Mouse (Mus musculus) urinary bladder, postnatal 36 days (tissue): ENCODE data around the gene Unc5a.
A peak's percentile ranks its signal among the peaks of the same experiment; 100 is the strongest.

Experiments used
- DNase-seq, 2 experiments: peaks; one replicate each; pipeline ENCODE4 v3.0.0; 2022; ENCODE audit warnings: low spot score in 2 of 2, mixed read lengths in 1 of 2

Gene Unc5a

DNA sequence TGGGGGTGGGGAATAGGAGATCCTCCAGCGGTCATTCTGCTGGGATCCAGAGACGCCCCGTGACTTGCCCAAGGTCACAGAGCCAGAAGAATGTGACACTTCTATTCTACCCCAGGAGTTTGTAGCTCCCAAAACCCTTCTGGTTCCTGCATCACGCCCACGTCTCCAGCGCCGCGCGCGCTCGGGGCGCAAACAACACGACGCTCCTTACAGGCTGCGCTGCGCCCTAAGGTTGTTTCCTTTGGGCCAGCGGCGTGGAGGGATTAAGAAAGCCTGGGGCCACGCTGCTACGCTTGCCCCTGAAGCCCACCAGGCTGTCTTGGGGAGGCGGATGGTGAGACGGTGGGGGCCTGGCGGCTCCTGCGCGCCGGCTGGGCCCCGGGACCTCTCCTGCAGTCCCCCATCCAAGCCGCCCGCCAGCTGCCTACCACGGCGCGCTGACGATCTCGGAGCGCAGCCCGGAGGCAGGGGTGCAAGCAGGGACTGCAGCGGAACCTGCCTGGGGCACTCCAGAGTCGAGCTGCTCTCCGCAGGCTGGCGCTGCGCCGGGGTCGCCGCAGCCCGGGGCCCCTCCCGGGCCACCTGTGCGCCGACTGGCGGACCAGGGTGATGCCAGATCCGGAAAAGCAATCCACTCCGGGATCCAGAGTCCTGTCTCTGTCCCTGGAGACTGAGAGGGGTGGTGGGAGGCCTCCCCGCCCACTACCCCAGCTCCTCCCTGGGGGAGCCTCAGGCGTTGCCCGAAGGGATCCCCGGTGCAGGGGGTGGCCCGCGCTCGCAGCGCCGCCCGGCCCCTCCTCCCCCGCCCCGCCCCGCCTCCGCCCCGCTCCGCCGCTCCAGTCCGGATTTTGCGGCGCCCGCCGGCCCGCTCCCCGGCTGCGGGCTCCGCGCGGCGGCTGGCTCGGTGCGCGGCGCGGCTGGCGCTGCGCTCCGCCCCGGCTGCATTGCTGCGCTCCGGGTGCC lies at the start of gene Unc5a:
TSS of gene Unc5a (plus strand) at position 881 of the 963 bp plus-strand sequence.
- peak; percentile 24 to 28 for DNase-seq

DNA sequence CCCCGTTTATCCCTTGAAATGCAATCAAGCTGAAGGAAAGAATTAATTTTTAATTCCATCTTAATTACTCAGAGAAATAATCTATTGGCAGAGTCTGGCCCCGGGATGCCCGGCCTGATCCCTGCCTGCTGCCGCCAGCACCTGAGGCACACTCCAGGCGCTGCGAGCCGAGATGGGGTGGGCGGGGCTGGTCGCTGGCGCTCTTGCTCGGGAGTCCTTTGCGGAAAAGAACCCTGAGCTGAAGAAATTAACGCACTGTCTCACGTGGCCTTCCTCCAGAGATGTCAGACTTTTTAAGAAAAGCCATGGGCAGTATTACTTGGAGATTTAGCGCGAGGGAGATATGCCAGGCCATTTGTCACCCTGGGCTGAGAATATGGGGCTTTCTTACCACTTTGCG lies 37.2 kb upstream of the Unc5a start:
- no peak for DNase-seq

DNA sequence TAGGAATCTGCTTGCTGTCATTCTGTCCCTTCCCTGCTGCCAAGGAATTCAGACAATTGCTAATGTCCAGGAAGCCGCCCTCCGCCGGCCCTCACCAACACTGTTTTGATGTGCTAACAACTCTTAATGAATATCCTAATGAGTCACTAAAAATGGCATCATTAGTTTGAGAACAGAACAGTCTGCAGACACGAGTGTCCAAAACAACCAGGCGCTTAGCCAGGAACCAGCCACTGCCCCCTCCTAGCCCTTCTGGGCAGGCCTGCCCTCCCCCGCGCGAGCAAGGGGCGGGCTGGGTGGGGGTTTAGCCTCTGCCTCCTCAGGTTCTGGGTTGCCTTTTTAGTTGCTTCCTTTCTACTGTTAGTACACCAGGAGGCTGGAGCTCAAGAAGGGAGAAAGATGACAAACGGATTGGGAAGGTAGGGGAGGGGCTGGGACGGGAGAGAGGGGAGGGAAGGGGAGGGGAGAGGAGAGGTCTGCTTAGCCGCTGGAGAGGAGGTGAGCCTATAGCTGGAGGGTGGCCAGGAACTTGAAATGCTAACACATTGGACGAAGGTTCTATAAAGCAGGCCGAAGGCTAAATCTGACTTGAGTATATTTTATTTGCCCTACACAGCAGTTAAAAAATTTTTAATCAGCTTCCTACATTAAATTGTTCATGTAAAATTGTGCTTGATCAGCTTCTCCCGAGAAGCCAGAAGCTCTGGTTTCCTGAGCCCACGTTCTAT lies 36.2 kb upstream of the Unc5a start:
- no peak for DNase-seq

DNA sequence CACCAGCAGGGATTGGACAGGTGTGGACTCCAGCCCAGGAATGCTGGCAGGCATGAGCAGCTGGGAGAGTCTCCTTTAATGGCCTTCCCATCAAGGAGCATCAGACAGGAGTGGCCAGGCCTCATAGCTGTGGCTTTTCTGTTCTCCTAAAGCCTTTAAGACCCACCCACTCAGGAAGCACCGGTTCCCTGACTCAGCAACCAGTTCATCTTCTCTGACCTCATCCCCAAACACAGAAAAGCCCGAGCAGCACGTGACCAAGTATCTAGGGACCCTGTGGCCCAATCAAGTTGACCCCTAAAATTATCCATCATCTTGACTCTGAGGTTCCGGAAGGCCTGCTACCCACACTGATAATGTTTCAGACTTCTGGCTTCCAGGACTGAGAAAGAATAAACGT lies 32.6 kb upstream of the Unc5a start:
- no peak for DNase-seq

DNA sequence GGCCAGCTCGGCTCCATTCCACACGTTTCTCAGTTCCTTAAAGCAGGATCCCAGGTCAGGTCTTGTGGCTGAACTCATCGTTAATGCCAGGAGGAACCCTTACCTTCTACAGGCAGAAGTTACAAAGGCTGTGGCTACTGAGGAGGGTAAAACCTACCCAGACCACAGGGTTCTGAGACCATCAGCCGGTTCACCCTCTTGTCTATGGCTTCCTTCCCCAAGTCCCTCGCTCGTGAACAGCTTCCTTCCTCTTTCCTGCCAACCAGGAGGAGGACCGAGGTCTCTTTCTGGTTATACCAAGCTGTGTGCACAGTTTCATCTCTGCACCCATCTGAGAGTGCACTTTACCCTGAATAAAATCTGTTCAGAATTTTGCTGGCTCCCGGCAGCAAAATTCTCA lies 30.3 kb upstream of the Unc5a start:
- DNase-seq: no peak

DNA sequence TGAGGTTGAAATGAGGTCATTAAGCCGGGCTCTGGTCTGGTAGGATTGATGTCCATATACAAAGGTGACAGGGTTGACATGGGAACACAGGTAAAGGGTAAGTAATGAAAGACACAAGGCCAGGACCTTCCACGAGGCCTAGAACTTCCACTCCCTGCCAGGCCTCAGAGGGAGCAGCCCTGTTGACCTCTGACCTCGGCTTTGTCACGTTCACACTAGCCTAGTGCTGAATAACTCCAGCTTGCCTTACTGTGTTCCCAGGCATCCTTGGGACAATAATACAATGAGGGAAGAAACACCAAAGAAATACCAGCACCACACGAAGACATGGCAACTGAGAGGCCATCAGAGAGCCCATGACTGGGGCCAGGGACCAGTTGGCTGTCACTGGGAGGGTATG lies 29.5 kb upstream of the Unc5a start:
- DNase-seq: no peak

DNA sequence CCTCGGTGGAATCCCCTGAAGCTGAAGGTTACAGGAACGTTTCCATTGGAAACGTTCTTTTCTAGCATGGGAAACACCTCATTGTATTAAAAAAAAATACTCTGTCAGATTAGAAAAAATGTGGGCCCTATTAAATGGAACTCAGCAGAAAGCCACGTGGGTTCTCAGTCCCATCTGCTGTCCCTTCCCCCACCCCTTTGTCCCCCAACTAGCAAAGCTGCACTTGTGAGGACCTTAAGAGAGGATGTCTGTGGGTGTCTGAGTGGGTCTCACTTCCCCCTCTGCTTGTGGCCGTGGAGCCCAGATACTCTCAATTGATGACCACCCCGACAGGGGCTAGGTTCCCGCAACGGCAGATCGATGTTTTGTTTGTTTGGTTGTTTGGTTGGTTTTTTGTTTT lies 27.5 kb upstream of the Unc5a start:
- no peak for DNase-seq

DNA sequence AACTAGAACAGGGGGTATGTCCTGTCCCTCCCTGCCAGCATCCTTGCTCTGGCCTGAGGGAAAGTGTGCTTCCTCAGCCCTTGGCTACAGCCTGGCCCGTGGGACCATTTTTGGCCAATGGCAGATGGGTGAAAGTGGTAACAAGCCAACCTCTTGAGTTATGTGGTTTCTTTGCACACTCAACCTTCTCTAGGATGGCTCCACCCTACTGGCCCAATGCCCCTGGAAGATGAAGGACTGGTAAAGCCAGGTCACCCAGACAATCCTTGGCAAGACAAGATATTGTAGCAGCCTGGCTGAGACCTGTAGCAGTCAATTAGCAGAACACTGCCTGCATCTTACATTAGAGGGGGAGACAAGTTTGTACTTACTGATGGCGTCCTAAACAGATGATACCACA lies 25.5 kb upstream of the Unc5a start:
- DNase-seq: no peak

DNA sequence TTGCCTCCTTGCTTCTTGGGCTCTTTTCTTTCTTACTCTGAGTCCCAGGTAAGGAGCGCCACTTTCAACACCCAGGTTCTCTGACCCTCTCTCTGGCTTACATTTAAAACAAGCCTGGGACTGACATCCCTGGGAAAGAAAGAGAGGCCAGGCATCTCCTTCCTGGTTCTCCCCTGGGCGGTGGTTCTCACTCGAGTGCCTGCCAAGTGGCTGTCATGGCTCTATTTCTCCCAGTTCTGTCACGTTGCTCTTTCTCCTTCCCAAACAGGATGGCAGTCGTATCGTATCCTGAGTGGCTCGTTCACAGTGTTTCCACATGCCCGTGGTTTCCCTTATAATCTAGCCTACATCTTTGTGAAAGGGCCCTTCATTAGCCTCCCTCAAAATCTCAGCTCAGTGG lies 23.7 kb upstream of the Unc5a start:
- DNase-seq: no peak

DNA sequence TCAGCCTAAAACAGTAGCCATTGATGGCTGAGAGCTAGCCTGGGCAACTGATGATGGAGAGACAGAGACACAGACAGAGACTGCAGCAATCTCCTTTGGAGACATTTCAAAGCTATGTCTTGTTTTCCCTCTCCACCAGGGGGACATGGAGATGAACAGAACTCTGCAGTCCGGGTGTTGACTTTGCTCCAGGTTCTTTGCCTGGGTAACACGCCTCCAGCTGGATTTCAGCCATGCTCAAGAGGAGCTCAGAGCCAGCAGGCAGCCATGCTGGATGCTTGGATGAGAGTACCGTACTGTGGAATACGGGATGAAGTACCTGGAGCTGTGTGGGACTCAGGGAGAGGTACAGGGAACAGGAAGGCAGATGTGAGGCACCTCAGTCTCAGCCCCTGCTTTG lies 22.6 kb upstream of the Unc5a start:
- no peak for DNase-seq

DNA sequence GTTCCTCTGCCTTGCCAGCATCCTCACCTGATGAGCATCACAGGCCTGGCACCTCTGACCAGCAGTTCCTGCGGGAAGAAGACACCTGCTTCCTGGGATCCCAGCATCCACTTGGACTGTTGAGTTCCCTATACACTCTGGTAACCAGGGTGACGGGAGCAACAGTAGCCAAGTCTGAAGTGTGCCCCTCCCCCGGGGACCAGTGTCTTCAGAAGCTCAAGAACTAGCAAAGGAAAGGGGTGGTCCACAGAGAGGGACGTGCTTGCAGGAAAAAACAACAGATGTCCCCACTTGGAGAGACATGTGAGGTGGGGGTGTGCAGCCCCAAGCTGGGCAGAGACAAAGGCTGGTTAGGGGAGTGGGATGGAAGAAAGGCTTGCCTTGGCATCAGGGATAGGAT lies 19.1 kb upstream of the Unc5a start:
- no peak for DNase-seq

DNA sequence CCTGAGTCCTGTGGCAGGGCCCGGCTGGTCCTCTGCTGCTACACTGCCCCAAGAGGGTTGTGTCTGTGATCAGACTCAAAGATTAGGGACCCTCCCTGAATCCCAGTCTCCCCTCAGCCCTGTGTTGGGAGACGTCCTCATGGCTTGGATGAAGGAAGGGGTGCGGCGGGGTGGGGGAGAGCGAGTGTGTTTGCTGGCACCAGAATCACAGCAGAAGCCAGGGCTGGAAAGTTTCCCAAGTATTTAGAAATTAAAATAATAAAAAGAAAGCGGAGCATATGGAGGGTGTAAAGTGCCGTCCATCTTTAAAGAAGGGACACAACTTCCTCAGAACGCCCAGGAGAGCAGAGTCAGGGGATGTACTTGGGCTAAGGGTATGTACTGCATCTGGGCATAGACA lies 14.3 kb upstream of the Unc5a start:
- DNase-seq: no peak

DNA sequence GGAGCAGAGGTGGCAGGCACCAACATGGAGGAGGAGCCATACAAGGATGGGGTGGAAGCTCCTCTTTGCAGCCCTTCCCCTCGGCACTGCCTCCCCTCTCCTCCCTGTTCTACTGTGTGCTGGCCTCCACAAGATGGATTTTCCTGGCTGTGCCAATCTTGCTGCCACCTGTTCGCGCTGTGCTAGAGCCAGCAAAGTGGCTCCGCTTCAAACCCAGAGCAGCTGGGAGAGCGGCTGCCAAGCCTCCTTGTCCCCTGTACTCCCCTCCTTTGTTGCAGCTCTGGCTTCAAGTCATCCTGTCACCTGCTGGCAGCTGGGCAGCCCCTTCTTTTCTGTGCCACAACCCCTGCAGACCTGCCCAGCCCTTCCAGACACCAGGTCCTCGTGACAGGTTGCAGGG lies 13.0 kb upstream of the Unc5a start:
- no peak for DNase-seq

DNA sequence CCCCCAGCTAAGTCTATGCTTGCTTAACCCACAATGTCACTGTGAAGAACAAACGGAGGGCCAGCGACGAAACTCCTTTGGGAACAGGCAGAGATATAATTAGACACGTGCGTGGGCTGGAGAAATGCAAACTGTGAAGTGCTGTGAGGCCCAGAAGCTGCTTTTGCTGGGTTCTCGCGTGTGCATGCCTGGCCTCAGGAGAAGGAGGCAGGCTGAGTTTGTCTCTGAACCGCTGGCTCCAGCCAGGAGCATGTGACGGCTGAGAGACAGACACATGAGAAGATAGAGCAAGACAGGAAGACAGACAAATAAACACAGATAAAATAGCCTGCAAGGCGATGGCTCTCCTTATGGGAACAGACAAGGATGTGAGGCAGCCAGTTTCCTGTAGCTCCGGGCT lies 11.3 kb upstream of the Unc5a start:
- no peak for DNase-seq

DNA sequence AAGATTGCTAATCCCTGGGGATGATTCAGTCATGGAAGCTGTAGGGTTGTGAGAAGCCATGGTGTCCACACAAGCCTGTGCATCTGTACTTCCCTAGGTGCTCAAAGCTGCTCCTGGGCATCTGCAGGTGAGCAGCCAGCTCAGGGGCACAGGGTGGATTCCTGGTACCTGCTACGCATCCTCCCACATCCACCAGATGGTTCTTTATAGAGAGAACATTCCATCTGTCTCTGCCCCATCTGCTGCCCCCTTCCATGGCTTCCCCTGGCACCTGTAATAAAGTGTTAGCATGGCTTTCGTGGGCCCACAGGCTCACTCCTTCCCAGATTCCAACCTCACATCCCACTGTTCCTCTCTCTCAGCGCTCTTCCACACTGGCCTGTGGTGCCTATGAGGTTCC lies 10.7 kb upstream of the Unc5a start:
- DNase-seq: no peak

DNA sequence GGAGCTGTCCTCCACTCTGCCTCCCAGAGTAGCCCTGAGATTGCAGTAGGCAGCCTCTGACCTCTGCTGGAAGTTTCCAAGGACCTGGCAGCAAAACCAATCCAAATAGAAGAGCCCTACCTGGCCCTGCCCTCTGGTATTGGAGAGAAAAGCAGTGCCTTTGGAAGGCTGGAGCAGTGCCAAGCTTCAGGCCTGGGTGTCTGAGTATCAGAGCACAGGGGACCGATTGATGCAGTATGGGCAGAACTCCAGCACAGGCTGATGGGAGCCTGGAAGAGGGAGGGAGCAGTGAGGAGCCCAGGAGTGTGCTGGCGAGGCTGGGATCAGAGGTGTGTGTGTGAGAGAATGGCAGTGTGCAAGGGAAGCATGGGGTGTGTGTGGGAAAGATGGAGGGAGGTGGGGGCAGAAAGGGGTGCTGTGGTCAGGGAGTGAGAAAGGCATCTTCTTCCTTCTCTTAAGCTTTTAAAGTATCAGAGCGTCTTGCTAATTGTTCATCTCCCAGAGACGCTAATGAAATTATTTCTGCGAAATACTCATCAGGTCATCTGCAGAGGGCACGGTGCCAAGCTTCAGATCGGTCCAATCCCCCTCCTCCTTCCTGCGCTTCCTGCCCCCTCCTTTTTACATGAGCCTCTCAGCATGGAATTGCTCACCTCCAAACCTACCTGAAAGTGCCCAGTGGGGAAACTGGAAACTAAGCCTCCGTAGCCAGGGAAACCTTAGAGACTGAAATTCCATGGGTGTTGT lies 4.6 kb upstream of the Unc5a start:
- no peak for DNase-seq

DNA sequence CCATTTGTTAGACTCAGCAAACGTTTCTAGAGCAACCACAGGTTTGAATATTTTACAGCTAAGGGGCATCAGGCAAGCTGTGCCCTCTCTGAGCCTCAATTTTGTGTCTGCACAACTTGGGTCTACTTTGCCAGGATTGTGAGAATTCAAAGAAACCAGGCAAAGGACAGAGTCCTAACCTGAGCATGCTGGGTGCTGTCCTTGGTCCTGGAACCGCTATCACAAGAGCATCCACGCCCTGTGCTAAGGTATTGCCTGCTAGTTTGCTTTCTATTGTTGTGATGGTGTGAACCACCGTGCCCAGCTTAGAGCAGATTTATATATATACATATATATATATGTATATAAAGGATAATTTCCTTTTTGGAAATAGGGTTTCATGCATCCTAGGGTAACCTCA lies 3.9 kb upstream of the Unc5a start:
- peak in 1 of 2 experiments; percentile 13 for DNase-seq

DNA sequence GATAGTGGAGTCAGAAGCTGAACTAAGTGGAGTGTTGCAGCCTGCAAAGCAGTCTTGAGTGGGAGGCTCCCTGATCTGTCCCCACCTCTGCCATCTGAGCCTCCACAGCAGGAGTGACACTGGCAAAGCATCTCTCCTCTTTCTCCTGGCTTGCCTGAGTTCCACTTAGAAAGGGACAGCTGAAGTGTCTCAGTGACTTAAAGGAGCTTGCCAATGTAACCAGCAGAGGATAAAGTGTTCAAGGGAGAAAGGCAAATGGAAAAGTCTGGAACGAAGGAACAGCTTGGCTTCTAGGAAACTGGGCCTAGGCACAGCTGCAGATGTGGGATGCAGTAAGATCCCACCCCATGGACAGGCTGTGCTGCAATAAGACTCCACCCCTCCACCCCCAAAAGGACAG lies 2.8 kb upstream of the Unc5a start:
- no peak for DNase-seq

DNA sequence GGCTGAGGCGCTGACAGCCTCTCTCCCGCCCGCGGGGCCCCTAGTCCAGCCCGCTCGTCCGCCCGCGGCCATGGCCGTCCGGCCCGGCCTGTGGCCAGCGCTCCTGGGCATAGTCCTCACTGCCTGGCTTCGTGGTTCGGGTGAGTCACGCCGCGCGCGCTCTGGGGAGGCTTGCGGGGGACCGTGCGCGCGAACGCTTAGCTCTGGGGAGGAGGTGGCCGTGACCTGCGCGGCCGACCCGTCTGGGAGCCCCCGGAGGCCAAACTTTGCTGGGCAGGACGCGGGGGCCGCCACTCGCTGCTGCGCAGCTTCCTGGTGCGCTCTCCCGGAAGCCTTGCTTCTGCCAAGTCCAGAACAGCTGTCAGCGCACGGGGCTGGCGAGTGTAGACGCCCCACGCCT lies 381 bp downstream of the Unc5a start:
- peak; percentile 8 to 19 for DNase-seq

DNA sequence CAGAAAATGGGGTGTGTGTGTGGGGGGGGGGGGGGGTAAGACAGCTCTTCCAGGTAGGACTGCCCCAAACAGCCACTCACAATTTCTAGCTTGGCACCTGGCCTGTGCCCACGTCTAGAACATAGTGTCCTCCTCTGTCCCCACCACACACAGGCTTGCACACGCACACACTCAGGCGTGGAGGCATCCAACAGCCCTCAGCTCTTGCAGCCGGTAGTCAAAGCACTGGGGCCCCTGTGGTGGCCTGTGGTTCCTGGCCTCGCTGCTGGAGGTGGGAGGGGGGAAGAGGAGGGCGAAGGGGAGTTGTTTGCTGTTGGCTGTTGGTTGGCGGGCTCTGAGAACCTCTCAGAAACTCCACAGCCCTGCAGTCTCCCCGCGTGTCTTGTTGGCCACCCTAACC lies 920 bp downstream of the Unc5a start:
- DNase-seq: no peak

DNA sequence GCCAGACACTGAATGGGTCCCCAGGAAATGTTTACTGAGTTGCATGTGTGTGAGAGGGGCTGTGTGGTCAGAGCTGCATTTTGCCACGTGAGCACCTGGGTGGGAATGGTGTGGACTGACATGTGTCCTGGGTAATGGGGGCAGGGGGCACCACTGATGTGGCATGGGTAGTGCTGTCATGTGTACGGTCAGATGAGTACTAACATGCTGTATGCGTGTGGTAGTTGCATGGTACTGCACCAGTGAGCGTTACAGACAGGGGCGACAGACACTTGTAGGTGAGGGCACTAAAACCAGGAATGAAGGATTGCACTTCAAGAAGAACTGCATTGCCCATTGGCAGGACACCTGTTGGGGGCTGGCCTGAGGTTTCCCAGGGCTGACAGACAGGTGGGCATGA lies 2.0 kb downstream of the Unc5a start:
- no peak for DNase-seq

DNA sequence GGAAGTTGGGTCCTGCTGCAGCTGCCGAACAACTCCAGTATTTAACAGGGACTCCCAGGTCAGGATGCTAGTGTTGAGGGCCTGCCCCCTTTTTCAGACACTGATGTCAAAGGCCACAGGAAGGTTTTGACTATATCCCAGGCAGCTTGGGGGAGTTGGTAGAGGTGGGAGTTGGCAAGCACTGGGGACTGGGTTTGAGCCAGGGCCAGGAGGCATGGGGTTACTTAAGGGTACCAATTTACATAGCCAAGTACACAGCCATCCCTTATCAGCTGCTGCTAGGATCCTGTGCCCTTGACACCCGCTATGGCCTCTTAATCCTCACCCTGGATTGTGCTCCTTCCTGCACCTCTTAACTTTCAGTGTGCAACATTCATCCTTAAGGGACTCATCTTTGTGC lies 5.5 kb downstream of the Unc5a start:
- DNase-seq: no peak
